Mouse (Mus musculus) forebrain, embryonic 10.5 days (tissue): ENCODE measurements at regions not wholly inside any gene's neighbourhood (a gene's known extent, or its start where the extent isn't known, plus 50 kb on each side); places are given as distances from the start of the nearest gene placed in this dataset.
A peak's percentile ranks its signal among the peaks of the same experiment; 100 is the strongest.

Source experiments
- DNase-seq: peaks from one replicate; pipeline ENCODE4 v3.0.0-alpha.2; 2017; ENCODE audit warnings: low spot score; ENCODE audit errors: extremely low spot score
- H3K27ac ChIP-seq: fragments of 300-500 bp; sonication (generic); 2 replicates; pipeline ENCODE4 v1.5.1; 2016; ENCODE audit warnings: mild to moderate bottlenecking
- H3K27me3 ChIP-seq: fragments of 300-500 bp; sonication (generic); 2 replicates; pipeline ENCODE4 v1.6.1; 2016; ENCODE audit warnings: mild to moderate bottlenecking; ENCODE audit not compliant: poor library complexity, severe bottlenecking
- H3K36me3 ChIP-seq: fragments of 300-500 bp; sonication (generic); replicated peaks from 2 replicates; pipeline ENCODE4 v1.6.1; 2016; ENCODE audit warnings: mild to moderate bottlenecking, moderate library complexity
- H3K4me1 ChIP-seq: fragments of 300-500 bp; sonication (generic); 2 replicates; pipeline ENCODE4 v1.6.1; 2016
- H3K4me3 ChIP-seq: fragments of 300-500 bp; sonication (generic); 2 replicates; pipeline ENCODE4 v1.5.1; 2016; ENCODE audit warnings: mild to moderate bottlenecking, moderate library complexity
- H3K9me3 ChIP-seq: fragments of 300-500 bp; sonication (generic); 2 replicates; pipeline ENCODE4 v1.6.1; 2016; ENCODE audit warnings: mild to moderate bottlenecking, moderate library complexity
- WGBS: fragments of 180-500 bp; shearing (Covaris S2); methylation state at CpG from one replicate; pipeline ENCODE4 v1.1.7; 2016; 5-methylcytosine and 5-hydroxymethylcytosine counted together

DNA sequence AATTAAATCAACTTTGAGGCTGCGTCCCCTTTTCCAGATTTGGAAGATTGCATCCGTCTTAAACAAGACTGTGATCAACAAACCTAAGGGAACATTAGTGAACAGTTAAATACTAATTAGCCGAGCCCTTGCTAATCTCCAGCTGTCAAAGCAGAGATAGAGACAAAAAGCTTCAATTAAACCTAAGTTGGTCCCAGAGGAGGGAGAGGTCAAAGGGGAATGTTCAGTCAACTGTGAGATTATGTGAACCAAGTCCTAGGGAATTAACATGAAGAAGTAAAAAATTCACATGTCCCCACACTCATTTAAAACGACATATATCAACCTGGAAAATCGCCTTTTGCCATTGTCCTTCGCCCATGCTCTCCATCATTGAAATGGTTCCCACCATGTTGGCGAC is 59.7 kb upstream of the Tbx20 start:
- DNase-seq = no peak
- 48% methylated on average over 7 of the region's 7 CpGs for WGBS
- peaks cover 13% of the 10 kb centered on the region for H3K4me1 ChIP-seq

DNA sequence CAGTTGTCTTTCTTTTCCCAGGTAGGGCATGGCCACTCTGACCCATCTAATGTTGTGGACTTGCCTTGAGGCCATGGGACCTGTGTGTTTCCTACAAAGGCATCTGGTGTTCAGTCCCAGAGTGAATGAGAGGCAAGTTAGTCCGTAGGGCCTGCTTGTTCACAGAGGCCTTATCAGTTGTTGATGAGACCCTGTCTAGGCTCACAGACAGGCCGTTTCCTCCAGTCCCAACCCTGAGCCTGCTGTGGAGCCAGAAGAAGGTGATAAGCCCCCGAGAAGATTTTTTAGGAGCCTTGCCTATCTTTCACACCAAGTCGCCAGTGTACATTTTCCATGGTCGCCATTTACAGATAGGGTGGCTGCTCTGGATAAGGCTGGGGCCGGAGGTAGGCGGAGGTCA is 74.1 kb upstream of the Tbx20 start:
- Histone ChIP-seq H3K4me1 (no peaks in the 10 kb centered on the region), H3K27me3 (no peaks in the 10 kb centered on the region), H3K4me3 (no peak overlapping the region), H3K9me3 (no peaks in the 10 kb centered on the region), H3K36me3 (no peaks in the 10 kb centered on the region), H3K27ac (no peak overlapping the region)
- 88% methylated on average over 7 of the region's 7 CpGs for WGBS
- no peak for DNase-seq

More for the DNA sequence above, 59.7 kb upstream of the Tbx20 start:
- H3K27me3 ChIP-seq = 0 out of 2 replicates have a peak, but pooled peaks cover 4% of the 10 kb centered on the region
- no peak overlapping the region for H3K4me3 ChIP-seq
- H3K9me3 ChIP-seq = no peaks in the 10 kb centered on the region
- H3K36me3 ChIP-seq = no peaks in the 10 kb centered on the region
- H3K27ac ChIP-seq = no peak overlapping the region

GRCm38 (mm10) chr9:24859459-24859858 is 85.4 kb upstream of the Tbx20 start:
- no peaks in the 10 kb centered on the region for H3K36me3 ChIP-seq
- H3K4me1 ChIP-seq = no peaks in the 10 kb centered on the region
- no peaks in the 10 kb centered on the region for H3K9me3 ChIP-seq
- no peak overlapping the region for H3K4me3 ChIP-seq
- H3K27me3 ChIP-seq = no peaks in the 10 kb centered on the region
- WGBS = 90% methylated on average over 2 of the region's 2 CpGs
- DNase-seq = no peak
- no peak overlapping the region for H3K27ac ChIP-seq

DNA sequence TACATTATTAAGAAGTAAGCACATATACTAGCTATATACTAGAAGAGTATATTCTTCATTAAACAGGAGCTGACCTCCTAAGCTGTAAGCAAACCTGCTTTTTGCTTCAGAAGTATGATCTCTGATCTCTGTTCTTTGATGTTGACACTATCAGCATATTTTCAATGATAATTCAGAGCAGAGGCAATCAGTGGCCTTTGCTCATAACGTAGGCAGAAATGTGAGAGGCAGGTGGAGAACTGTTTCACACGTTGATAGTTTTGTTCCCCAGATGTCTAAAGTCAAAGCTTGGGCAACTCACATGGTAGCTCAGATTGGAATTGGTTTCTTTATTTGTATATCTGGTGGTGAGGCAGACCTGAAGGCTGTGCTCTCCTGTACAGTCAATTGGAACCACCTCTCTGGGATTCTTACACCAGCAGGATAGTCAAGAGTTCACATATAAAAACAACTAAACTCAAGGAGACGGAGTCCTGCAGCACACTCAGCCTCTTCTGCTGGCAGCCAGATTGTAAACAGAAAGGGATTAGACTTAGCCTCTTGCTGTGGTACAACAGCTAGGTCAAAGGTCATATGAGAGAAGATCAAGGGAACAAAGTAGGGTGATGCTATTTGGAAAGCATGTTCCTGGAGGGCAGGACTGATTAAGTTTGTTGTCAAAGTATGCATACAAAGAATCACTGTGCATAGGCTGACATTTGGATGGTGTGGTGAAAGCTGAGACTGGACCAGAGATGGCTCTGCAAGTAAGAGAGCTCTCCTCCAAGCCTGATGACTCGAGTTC is 92.5 kb upstream of the Tbx20 start:
- DNase-seq = no peak
- H3K9me3 ChIP-seq = no peaks in the 10 kb centered on the region
- H3K36me3 ChIP-seq = no peaks in the 10 kb centered on the region
- no peak overlapping the region for H3K27ac ChIP-seq
- WGBS = 53% methylated on average over 4 of the region's 4 CpGs
- H3K4me1 ChIP-seq = peaks cover 6% of the 10 kb centered on the region
- H3K27me3 ChIP-seq = no peaks in the 10 kb centered on the region
- no peak overlapping the region for H3K4me3 ChIP-seq

DNA sequence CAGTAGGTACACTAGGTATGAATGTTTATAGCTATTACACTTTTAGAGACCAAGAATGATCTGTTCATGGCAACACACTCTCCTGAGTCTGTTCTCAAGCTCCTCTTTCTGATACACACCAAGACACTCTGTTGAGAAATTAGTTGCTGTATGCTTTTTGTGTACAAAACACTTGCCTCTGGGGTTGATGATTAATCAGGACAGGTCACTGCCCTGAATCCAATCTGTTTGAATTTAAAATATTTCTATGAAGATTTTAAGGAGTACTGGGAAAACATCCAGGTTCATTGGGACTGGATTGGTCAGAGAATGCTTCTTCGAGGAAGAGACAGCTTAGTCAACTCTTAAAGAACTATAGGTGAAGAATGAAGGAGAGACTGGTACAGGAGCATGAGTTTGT is 94.6 kb upstream of the Tbx20 start:
- WGBS = 89% methylated on average over 1 of the region's 1 CpGs

DNA sequence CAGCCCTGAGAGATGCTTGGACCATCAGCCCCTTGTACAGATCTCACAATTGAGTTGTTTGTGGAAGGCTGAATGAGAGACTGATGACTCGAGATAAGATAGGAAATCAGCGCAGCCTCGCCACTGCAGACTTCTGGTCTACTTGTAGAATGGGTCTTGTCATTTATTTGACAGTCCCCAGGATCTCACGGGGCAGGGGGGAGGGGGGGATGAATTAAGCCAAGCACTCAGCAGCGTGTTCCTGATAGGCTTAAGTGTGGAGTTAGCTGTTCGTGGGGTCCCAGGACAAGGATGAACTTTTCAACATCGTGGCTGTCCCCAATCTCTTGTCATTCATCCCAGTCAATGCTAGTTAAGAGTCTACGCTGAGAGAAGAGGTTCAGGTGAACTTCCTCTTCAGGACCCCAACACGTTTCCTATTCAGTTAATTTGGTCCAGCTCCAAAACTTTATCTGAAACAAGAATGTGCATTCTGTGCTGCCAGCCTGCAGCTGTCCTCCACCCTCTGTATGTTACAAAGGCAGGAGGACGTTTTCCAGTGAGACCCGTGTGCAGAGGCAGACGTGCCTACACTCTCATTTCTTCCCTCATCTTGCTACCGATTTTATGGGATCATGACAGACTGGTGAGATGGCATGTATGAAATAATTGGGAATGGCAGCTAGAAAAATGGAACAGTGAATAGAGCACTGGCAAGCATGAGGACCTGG is 100.5 kb upstream of the Tbx20 start:
- 86% methylated on average over 13 of the region's 13 CpGs for WGBS
- peaks cover 14% of the 10 kb centered on the region for H3K4me1 ChIP-seq
- H3K9me3 ChIP-seq = no peaks in the 10 kb centered on the region
- no peak overlapping the region for H3K4me3 ChIP-seq
- no peaks in the 10 kb centered on the region for H3K27me3 ChIP-seq
- DNase-seq = no peak
- H3K36me3 ChIP-seq = no peaks in the 10 kb centered on the region
- no peak overlapping the region for H3K27ac ChIP-seq

More for the DNA sequence above, 94.6 kb upstream of the Tbx20 start:
- H3K27me3 ChIP-seq = no peaks in the 10 kb centered on the region
- no peaks in the 10 kb centered on the region for H3K36me3 ChIP-seq
- no peak overlapping the region for H3K27ac ChIP-seq
- DNase-seq = no peak
- H3K4me1 ChIP-seq = peaks cover 6% of the 10 kb centered on the region
- H3K4me3 ChIP-seq = no peak overlapping the region
- no peaks in the 10 kb centered on the region for H3K9me3 ChIP-seq

- Histone ChIP-seq H3K4me1 (peaks cover 14% of the 10 kb centered on the region), H3K9me3 (no peaks in the 10 kb centered on the region), H3K4me3 (no peak overlapping the region), H3K36me3 (no peaks in the 10 kb centered on the region), H3K27me3 (no peaks in the 10 kb centered on the region), H3K27ac (0 out of 2 replicates have a peak overlapping the region, but pooled peaks have one; percentile 4)
- DNase-seq = no peak
- 29% methylated on average over 8 of the region's 8 CpGs for WGBS
These were observed 104.5 kb upstream of the Tbx20 start for GRCm38 (mm10) chr9:24878384-24879174.

GRCm38 (mm10) chr9:24879662-24880061 is 105.6 kb upstream of the Tbx20 start:
- Histone ChIP-seq H3K27ac (no peak overlapping the region), H3K4me1 (peaks cover 18% of the 10 kb centered on the region), H3K9me3 (no peaks in the 10 kb centered on the region), H3K36me3 (no peaks in the 10 kb centered on the region), H3K4me3 (no peak overlapping the region), H3K27me3 (no peaks in the 10 kb centered on the region)
- DNase-seq = no peak
- WGBS = 89% methylated on average over 1 of the region's 1 CpGs

- H3K4me1 ChIP-seq = peaks cover 8% of the 10 kb centered on the region
- no peak for DNase-seq
- no peaks in the 10 kb centered on the region for H3K9me3 ChIP-seq
- WGBS = 60% methylated on average over 3 of the region's 3 CpGs
- H3K27ac ChIP-seq = no peak overlapping the region
- H3K36me3 ChIP-seq = no peaks in the 10 kb centered on the region
- H3K27me3 ChIP-seq = no peaks in the 10 kb centered on the region
- no peak overlapping the region for H3K4me3 ChIP-seq
These were observed 109.9 kb upstream of the Tbx20 start for GRCm38 (mm10) chr9:24884011-24884410.

DNA sequence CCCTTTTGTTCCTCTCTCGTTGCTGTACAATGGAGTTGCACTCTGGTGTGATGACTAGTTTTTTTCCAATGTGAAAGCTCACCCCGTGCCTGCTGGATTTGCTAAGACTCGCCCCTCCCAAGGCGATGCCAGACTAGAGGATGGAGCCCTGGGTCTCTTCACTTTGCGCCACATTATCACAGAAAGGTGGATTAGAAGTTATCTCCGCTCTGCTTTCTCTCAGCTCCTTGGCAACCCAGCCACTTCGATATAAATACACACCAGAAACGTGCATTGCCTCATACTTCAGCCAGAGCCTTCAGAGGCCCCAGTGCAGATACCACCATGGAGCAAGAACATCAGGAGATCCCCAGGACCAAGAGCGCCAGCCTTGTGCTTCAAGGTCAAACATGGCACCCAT is 114.2 kb upstream of the Tbx20 start:
- Histone ChIP-seq H3K27me3 (no peaks in the 10 kb centered on the region), H3K27ac (no peak overlapping the region), H3K4me1 (0 out of 2 replicates have a peak, but pooled peaks cover 4% of the 10 kb centered on the region), H3K9me3 (no peaks in the 10 kb centered on the region), H3K4me3 (no peak overlapping the region), H3K36me3 (no peaks in the 10 kb centered on the region)
- WGBS = 86% methylated on average over 9 of the region's 9 CpGs
- no peak for DNase-seq

GRCm38 (mm10) chr9:24896498-24897261 is 122.6 kb upstream of the Tbx20 start:
- 90% methylated on average over 13 of the region's 13 CpGs for WGBS
- no peak for DNase-seq
- Histone ChIP-seq H3K4me3 (no peak overlapping the region), H3K4me1 (no peaks in the 10 kb centered on the region), H3K27ac (no peak overlapping the region), H3K27me3 (no peaks in the 10 kb centered on the region), H3K9me3 (no peaks in the 10 kb centered on the region), H3K36me3 (no peaks in the 10 kb centered on the region)

DNA sequence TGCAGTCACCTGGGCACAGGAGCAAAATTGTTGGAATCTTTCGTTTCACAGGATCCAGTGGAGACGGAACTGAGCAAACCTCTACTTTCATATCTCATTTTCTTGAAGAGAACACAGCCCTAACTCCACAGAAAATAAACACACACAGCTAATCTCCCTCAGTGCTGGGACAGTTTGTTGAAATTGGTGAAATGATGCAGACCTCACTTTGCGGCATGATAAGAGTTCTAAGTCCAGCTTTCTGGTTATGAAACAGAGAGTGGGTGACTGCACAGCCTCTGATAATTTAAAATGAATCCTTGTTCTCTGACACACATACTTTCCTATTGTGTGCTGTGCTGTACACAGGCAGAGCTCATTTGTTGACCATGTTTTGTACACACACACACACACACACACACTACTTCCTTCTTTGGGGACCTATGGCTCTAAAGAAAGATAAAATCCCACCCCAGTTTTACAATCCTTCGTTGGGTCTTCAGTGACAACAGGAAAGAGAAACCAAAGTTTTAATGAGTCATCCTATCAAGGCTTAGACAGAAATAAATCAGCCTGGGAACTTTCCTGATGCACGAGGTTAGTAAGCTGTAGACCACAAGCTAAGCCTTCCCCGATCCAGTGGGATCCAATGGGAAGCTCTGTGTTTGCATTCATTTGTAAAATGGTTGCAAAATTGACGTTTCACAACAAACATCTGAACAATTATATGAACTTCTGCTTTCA is 125.3 kb upstream of the Tbx20 start:
- 89% methylated on average over 7 of the region's 7 CpGs for WGBS
- Histone ChIP-seq H3K27ac (no peak overlapping the region), H3K4me3 (no peak overlapping the region), H3K36me3 (no peaks in the 10 kb centered on the region), H3K9me3 (no peaks in the 10 kb centered on the region), H3K27me3 (no peaks in the 10 kb centered on the region), H3K4me1 (no peaks in the 10 kb centered on the region)
- DNase-seq = no peak
